ENCODE assay signal across 10 mouse cellular contexts in genomic region chr1:21053009-21053408, GRCm38 (mm10). TPM values are rescaled to one million over a fixed set of nuclear protein-coding genes. Genes with fewer than 3 reads are reported as not detected.
DNase-seq lines count a peak whose midpoint lies in the region; ATAC-seq lines count a peak whose summit lies in the region.
"Had no signal": no experiment of that assay in that cellular context is flagged by ENCODE, and none has a peak within 500 bp of the region (broad histone marks: within the 10 kb centered on the region; RNA-seq: fewer than 3 reads in every experiment).

No protein-coding gene starts in this region.

- peaks cover 53% of the 10 kb centered on the region for H3K4me1 ChIP-seq in heart, embryonic 10.5 days
- peaks cover 19% of the 10 kb centered on the region for H3K4me1 ChIP-seq in intestine, embryonic 16.5 days (ENCODE audit: control insufficient read depth, insufficient read depth, low read length)
- peaks cover 11% of the 10 kb centered on the region for H3K4me1 ChIP-seq in kidney, embryonic 16.5 days (ENCODE audit: insufficient read depth, low read length)

- no peak overlapping the region for H3K4me2 ChIP-seq in intestine, embryonic 16.5 days (ENCODE audit: low read depth, low read length)
- H3K4me2 ChIP-seq in kidney, embryonic 16.5 days (replicated peaks; ENCODE audit: low read depth, low read length): no peak overlapping the region
- H3K4me2 ChIP-seq: liver, embryonic 13.5 days had no signal

- H3K27ac ChIP-seq in heart, embryonic 10.5 days: peak overlapping the region; percentile 65
- peak overlapping the region; percentile 7; the same call in 1 of the 2 replicates for H3K27ac ChIP-seq in intestine, embryonic 16.5 days (ENCODE audit: low read length)
- no peak overlapping the region for H3K27ac ChIP-seq in kidney, embryonic 16.5 days (ENCODE audit: low read length)
- H3K27ac ChIP-seq: liver, embryonic 13.5 days had no signal

- H3K4me3 ChIP-seq in heart, embryonic 10.5 days: no peak overlapping the region
- H3K4me3 ChIP-seq in intestine, embryonic 16.5 days (ENCODE audit: low read length): no peak overlapping the region
- H3K4me3 ChIP-seq in kidney, embryonic 16.5 days (ENCODE audit: low read length): no peak overlapping the region
- H3K4me3 ChIP-seq: liver, embryonic 13.5 days had no signal

- H3K36me3 ChIP-seq in heart, embryonic 10.5 days: peaks cover 2% of the 10 kb centered on the region; the same call in 1 of the 2 replicates
- no peaks in the 10 kb centered on the region for H3K36me3 ChIP-seq in intestine, embryonic 16.5 days (ENCODE audit: control insufficient read depth, insufficient read depth, low read length)
- peaks cover 1% of the 10 kb centered on the region; the same call in 1 of the 2 replicates for H3K36me3 ChIP-seq in kidney, embryonic 16.5 days (ENCODE audit: insufficient read depth, low read length)
- H3K36me3 ChIP-seq: liver, embryonic 13.5 days had no signal

- no peaks in the 10 kb centered on the region for H3K9me3 ChIP-seq in heart, embryonic 10.5 days
- no peaks in the 10 kb centered on the region for H3K9me3 ChIP-seq in intestine, embryonic 16.5 days (ENCODE audit: control insufficient read depth, low read length)
- peaks cover 1% of the 10 kb centered on the region; the same call in 1 of the 2 replicates for H3K9me3 ChIP-seq in kidney, embryonic 16.5 days (ENCODE audit: low read length)
- H3K9me3 ChIP-seq: liver, embryonic 13.5 days had no signal

- WGBS in heart, embryonic 10.5 days: 63% methylated on average over 9 of the region's 9 CpGs
- 61% methylated on average over 9 of the region's 9 CpGs for WGBS in intestine, embryonic 16.5 days
- 76% methylated on average over 9 of the region's 9 CpGs for WGBS in kidney, embryonic 16.5 days

- H3K27me3 ChIP-seq in heart, embryonic 10.5 days (ENCODE audit: insufficient read depth, poor library complexity, severe bottlenecking): no peaks in the 10 kb centered on the region
- no peaks in the 10 kb centered on the region for H3K27me3 ChIP-seq in intestine, embryonic 16.5 days (replicated peaks; ENCODE audit: control insufficient read depth, insufficient read depth, low read length)
- no peaks in the 10 kb centered on the region for H3K27me3 ChIP-seq in kidney, embryonic 16.5 days (ENCODE audit: insufficient read depth, low read length)
- H3K27me3 ChIP-seq: liver, embryonic 13.5 days had no signal

- H3K9ac ChIP-seq in intestine, embryonic 16.5 days (ENCODE audit: low read depth, low read length): no peak overlapping the region
- H3K9ac ChIP-seq in kidney, embryonic 16.5 days (replicated peaks; ENCODE audit: low read length): no peak overlapping the region
- H3K9ac ChIP-seq: liver, embryonic 13.5 days had no signal

- no peak for DNase-seq in heart, embryonic 10.5 days (ENCODE audit: low spot score)
- DNase-seq in heart, adult 8-10 months (ENCODE audit: low spot score): no peak
- peak; percentile 14 for DNase-seq in urinary bladder, postnatal 14 days (ENCODE audit: low spot score)
- DNase-seq in urinary bladder, postnatal 4 days (ENCODE audit: low spot score in 2 of 2): no peak
- DNase-seq in kidney, adult 11 months: no peak
- DNase-seq: cerebellum, adult 9-10 months; liver, embryonic 13.5 days had no signal

- peak; percentile 14; the same call in 1 of the 2 replicates for ATAC-seq in intestine, embryonic 16.5 days
- no peak for ATAC-seq in erythroid progenitor cell, adult 5-6 weeks (replicated peaks; ENCODE audit: low FRiP score, poor library complexity, severe bottlenecking)
- no peak for ATAC-seq in kidney, embryonic 16.5 days (ENCODE audit: low FRiP score, low TSS enrichment)

RNA-seq across cellular contexts. Expression of gene Tram2, which starts 26.0 kb away (rescaled TPM):
- 5.2 and 5.8 TPM in 2 replicates for polyA plus RNA-seq in heart, embryonic 10.5 days (2016; fragmentation: Nextera tagmentation; extraction: Ambion mirVana)
- total RNA-seq in heart, adult 8-10 months (2022): 1 to 10 TPM; 4.3 to 5.8 (median 4.9) TPM
- 5.3 and 6.3 TPM in 2 replicates for polyA plus RNA-seq in intestine, embryonic 16.5 days (2015; fragmentation: Nextera tagmentation; extraction: Ambion mirVana)
- 1.3 and 1.4 TPM in 2 replicates for total RNA-seq in erythroid progenitor cell, adult 5-6 weeks (2015; ENCODE audit: low replicate concordance)
- total RNA-seq in erythroid progenitor cell, adult 5-6 weeks (2017; ENCODE audit: low replicate concordance): 0.51 TPM in 1 of 2 replicates, not detected in the other
- 8.6 and 10.2 TPM in 2 replicates for polyA plus RNA-seq in kidney, embryonic 16.5 days (2015; fragmentation: Nextera tagmentation; extraction: Ambion mirVana)
